Mouse (Mus musculus): ENCODE measurements at regions not wholly inside any gene's neighbourhood (a gene's known extent, or its start where the extent isn't known, plus 50 kb on each side); places are given as distances from the start of the nearest gene placed in this dataset.

DNA sequence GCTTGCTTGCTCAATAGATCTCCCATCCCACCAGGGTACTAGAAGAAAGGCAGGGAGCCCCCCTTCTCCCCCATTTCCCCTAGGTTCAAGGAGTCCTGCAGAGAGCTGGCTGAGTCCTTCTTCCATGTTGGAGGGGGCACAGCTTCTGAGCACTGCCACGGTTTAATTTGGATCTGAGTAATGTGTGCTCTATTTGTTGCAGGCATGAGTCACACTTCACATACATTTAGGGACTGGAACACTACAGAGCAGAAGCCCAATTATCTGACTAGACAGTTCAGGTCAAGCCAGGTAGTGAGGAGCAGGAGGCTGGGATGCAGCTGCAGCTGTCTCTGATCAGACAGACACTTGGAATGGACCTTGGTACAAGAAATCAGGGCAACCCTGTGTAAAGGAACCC lies 644.1 kb upstream of the Fam19a5 start:
- intact Hi-C loops (cut with DNase I), result no loop called here

DNA sequence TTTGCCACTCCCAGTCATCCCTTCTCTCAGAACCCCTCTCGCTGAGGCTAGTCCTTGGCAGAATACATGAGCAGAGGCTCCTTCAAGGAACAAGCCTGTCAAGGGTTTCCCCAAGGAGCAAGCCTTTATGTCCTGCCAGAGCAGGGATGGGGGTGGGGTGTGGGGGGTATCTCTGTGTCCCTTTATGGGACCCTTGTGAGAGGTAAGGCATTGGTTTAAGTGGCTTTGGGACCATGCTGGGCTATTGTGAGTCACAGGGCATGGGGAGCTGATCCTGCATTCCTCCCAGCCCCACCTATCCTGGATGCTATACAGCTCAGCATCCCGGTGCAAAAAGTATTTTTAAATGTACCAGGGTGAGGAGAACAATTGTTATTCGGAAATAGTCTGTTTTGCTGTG lies 641.1 kb upstream of the Fam19a5 start:
- intact Hi-C loops (cut with DNase I), result no loop called here

- intact Hi-C loops (cut with DNase I), result no loop called here
These were observed 630.8 kb upstream of the Fam19a5 start for GRCm38 (mm10) chr15:86913276-86913675.

- intact Hi-C loops (cut with DNase I), result no loop called here
These were observed 626.2 kb upstream of the Fam19a5 start for GRCm38 (mm10) chr15:86917891-86918290.

DNA sequence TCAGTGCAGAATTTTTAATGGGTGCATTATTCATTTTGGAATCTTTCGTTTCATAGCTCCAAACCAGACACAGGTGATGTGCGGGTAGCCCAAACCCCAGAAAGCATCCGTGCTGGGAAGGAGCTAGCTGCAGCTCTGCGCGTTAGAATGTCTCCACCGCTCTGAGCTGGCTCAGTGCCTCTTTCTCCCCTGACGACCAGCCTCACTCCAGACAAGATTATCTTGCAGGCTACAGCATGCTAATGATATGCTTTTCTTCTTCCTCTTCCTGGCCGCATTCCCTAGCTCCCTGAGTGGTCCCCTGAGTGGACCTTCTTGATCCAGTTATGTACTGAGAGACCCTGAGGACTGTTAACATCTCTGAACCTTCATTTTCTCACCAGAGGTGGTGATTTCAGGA lies 624.4 kb upstream of the Fam19a5 start:
- intact Hi-C loops (cut with DNase I), result no loop called here

DNA sequence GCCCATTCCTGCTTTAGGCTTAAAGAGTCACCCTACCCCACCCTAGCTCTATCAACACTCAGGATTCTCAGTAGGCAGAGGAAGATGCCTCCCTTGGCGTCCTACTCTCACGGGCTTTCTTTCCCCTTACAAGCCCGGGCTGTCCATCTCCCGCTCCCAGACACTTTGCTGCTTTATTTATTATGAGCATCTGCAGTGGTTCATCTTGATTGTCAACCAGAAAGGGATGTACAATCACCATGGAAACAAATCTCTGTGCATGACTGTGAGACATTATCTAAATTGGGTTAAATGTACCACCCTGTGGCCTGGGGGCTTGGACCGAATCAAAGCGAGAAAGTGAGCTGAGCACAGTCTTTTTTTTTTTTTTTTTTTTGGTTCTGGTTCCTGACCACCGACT lies 623.9 kb upstream of the Fam19a5 start:
- intact Hi-C loops (cut with DNase I), result no loop called here

- intact Hi-C loops (cut with DNase I), result no loop called here
These were observed 622.7 kb upstream of the Fam19a5 start for GRCm38 (mm10) chr15:86921401-86921800.

DNA sequence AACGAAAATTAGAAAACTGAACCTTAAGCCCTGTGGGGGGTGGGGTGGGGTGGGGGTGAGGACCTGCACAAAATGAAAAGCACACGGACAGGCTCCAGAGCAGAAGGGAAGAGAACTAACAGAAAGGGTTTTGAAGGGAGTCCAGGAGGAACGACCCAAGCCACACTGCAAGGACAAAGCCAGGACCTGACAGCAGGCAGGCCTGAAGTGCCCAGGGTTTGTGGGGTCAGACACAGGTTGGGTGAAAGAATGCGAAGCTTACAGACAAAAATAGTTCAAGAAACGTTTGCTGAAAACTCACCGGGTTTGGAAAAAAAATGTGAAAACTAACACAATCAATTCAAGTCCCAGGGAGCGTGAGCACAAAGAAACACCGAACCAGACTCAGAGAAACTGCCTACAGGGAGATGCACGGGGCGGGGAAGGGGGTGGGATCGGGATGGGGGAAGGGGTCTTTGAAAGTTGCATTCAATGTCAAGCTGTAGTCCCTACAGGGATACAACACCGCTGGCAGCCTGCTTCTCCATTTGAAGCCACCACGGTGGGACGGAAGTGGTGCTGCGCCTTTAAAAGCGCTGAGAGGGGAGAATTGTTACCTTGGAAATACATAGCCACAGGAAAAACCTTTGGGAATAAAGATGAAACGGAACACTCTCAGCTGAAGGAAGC lies 618.9 kb upstream of the Fam19a5 start:
- intact Hi-C loops (cut with DNase I), result no loop called here

DNA sequence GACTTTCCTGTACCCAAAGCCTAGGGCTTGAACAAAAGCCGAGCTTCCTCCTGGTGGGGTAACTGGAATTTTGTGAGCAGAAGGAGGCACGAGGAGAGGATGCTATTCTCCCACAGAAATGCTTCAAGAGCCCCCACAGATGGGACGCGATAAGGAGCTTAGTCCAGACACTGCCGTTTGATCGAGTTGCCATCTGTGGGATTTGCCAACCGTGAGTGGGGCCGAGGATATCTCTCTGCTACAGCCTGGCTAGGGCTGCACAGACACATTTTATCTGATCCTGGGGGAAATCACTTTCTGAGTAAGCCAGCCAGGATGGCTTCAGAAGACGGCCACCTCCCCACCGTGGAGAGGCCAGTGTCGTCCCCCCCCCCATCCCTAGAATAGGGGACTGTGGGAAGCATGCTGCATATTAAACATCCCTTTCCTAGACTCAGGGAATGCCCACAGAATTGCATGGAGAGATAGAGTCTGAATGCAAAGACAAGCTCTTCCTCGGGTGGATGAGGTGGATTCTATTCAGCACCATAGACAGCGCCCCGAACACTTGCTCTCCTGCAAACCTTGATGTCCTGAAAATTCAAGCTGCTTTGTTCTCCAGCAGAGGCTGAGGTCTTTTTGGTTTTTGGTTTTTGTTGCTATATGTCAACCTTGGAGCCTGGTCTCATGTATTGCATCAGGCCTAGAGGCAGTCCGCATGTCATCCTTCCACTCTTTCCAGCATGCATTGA lies 611.6 kb upstream of the Fam19a5 start:
- intact Hi-C loops (cut with DNase I), result no loop called here

DNA sequence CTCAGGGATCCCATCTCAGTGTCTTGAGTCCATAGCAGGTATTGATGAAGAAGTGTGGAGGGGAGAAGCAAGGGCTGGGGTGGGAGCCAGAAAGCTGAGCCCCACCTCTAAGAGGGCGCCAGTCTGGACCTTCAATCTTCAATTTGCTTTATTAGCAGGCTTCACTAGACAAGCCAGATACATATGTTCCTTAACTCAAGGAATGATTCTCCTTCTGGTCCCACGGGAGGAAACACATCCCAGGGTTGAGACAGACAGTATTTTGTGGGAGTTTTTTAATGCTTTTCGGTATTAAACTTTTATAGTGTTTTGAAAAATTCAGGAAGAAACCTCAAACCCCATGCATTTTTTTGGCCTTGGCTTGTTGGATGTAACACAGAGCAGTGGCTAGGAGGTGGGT lies 606.7 kb upstream of the Fam19a5 start:
- intact Hi-C loops (cut with DNase I), result no loop called here

DNA sequence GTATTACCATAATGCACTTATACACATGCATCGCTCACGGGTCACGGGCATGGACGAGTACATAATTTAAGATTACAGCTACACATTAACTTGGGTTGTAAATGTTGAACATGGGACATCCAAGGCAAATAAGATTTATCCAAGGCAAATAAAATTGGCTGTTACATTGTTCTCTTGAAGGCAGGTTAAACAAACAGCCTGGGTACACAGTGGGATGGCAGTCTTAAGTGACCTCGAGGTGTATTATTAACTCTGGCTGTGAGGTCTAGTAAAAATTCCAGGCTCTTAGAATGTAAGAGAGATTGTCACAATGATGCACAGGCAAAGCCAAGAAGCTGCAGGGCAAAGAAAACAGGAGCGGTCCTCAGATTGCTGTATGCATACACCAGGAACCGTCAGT lies 599.6 kb upstream of the Fam19a5 start:
- intact Hi-C loops (cut with DNase I), result no loop called here

GRCm38 (mm10) chr15:86952593-86952992 lies 591.5 kb upstream of the Fam19a5 start:
- intact Hi-C loops (cut with DNase I), result no loop called here

GRCm38 (mm10) chr15:86957872-86958271 lies 586.2 kb upstream of the Fam19a5 start:
- intact Hi-C loops (cut with DNase I), result no loop called here

DNA sequence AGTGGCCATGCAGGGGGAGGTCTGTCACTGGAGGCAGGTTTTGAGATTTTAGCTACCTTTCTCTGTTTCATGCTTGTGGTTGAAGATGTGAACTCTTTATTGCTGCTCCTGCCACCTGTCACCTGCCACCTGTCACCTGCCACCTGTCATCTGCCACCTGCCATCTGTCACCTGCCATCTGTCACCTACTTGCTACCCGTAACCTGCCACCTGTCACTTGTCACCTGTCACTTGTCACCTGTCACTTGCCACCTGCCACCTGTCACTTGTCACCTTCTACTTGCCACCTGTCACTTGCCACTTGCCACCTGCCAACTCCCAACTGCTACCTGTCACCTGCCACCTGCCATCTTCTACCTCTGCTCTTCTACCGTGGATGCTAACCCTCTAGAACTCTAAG lies 581.2 kb upstream of the Fam19a5 start:
- intact Hi-C loops (cut with DNase I), result no loop called here

DNA sequence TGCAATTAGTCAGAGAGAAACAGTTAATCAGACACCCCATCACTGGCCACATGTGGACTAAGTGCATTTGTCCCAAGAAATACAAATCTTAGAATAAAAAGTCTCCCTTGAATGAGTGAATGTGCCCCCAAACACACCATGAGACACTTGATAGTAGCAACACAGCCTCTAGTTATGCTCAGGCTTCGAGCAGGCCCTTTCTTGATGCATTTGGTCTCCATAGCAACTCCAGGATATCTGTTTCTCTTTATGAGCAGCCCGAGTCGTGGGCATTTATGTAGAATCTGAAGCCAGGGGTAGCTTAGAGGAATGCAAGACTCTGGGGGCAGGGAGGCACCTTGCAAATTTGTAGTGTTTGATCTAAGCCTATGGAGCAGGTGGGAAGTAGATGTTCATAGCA lies 580.6 kb upstream of the Fam19a5 start:
- intact Hi-C loops (cut with DNase I), result no loop called here

GRCm38 (mm10) chr15:86971436-86971835 lies 572.7 kb upstream of the Fam19a5 start:
- intact Hi-C loops (cut with DNase I), result no loop called here

DNA sequence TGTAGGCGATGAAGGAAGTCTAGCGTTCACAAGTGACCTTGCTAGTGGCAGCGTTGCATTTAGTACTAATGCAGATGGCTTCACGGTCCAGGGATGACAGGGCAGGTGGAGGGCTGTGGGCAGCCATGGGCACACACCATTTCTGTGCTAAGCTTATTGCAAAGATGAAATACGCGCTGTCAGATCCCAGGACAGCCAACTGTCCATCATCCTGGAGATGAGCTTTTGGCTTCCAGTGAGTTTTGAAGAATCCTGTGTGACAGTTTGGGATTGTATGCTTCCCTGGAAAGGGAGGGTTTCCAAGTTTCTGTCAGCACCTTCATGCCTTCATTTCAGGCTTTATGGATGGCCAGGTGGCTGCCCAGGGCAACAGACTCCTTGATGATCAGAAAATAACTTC lies 547.9 kb upstream of the Fam19a5 start:
- intact Hi-C loops (cut with DNase I), result no loop called here

- intact Hi-C loops (cut with DNase I), result no loop called here
These were observed 525.1 kb upstream of the Fam19a5 start for GRCm38 (mm10) chr15:87018978-87019377.

DNA sequence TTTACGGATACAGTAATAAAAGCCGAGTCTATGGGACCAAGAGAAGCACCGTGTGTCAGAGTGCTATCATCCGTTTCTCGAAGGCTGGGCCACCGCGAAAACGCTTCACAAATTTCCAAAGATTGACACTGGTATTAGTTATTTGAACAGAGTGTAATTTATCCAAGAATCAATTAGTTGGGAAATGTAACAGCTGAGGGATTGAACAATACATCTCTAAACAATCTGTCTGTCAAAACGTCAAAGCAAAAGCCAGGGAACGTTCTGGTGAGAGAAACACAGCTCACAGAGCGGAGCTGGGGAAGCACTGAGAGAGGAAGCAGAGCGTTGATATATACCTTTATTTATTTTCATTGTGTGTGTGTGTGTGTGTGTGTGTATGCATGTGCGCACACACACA lies 498.1 kb upstream of the Fam19a5 start:
- intact Hi-C loops (cut with DNase I), result no loop called here

DNA sequence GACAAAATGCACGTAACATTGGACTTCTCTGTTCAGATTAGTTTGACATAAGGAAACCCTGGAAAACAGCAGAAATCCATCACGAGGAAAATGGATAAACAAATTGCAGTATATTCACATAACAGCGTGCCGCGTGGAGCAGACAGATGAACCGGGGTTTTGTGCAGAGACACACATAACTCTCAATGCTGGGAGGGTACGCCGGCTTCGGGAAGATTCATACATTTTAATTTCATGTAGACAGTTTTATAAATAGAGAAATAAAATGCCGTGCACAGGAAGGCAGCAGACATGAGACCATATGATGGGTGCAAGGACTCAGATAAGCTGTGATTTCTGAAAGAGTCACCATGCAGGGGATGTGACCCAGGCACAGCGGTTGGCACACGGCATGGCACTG lies 489.9 kb upstream of the Fam19a5 start:
- intact Hi-C loops (cut with DNase I), result no loop called here

GRCm38 (mm10) chr15:87064890-87065289 lies 479.2 kb upstream of the Fam19a5 start:
- intact Hi-C loops (cut with DNase I), result no loop called here

- intact Hi-C loops (cut with DNase I), result no loop called here
These were observed 475.8 kb upstream of the Fam19a5 start for GRCm38 (mm10) chr15:87068261-87068660.

- intact Hi-C loops (cut with DNase I), result no loop called here
These were observed 469.5 kb upstream of the Fam19a5 start for GRCm38 (mm10) chr15:87074559-87074958.
